Mouse (Mus musculus) layer of hippocampus, adult 2 months (tissue): ENCODE measurements around the gene Gm17577. TPM values are rescaled to one million over a fixed set of nuclear protein-coding genes. Genes with fewer than 3 reads are reported as not detected.
"Not testable (repeated sequence)": the region's sequence is repeated elsewhere in the genome, so short reads cannot be mapped to it uniquely, and the experiment has no call there.

Source experiments
- DNase-seq, 2 experiments: peaks; one replicate each; pipeline ENCODE4 v3.0.0; 2022; ENCODE audit warnings: low spot score in 2 of 2
- H3K27ac ChIP-seq: fragments of 200-600 bp; 2 replicates; pipeline ENCODE4 v1.8.1; 2022
- H3K4me3 ChIP-seq: fragments of 200-600 bp; 2 replicates; pipeline ENCODE4 v1.8.1; 2022; ENCODE audit warnings: mild to moderate bottlenecking
- long read RNA-seq, 2 experiments: library from polyadenylated mRNA; stranded (forward); transcript quantifications; one replicate each; pipeline ENCODE4 v2.0.0; 2021; ENCODE audit warnings: borderline mapping rate in 2 of 2
- total RNA-seq, 2 experiments: library from RNA; stranded (reverse); gene quantifications; 2 replicates each; pipeline ENCODE4 v1.2.3; 2021

Gm17577 gene
- not detected for total RNA-seq
- long read RNA-seq, experiment 1: 0 reads
- long read RNA-seq, experiment 2: 0 reads

DNA sequence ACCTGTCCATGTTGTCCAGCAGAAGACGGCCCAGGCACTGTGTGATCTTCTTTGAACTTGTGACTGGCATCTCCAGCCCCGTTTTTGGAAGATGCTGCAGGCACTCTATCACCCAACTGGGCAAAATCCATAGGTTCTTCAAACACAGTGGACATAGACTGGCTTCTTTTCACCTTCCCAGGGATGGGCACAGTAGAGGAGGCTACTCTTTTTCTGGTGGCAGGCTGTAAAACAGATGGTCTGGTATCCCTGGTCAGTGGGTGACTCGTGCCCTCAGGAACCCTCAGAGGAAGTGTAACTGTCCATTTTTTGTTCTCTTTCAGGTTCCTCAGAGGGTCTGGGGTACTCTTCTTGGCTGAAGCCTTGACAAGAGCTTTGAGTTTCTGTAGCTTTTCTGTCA is at the start of gene Gm17577:
Gene Gm17577, minus strand, starts transcription at position 101 of the 400 bp plus-strand sequence.
- H3K27ac ChIP-seq, H3K4me3 ChIP-seq, DNase-seq: not testable (repeated sequence)

DNA sequence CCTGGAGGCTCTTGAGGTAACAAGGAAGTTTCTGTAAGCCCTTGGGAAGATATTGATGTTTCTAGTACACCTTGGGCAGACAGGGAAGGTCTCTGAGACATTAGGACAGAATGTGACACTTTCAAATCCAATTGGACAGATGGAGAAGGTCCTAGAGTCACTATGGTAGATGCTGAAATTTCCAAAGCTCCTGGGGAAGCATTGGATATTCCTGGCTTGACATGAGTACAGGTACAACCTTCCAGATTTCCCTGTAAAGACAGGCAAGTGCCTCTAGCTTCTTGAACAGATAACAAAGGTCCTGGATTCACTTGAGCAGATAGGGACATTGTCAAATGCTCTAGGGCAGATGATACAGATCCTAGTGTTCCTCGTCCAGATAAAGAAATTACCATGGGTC is 24.3 kb downstream of the Gm17577 start, which contains the start of gene Srsx:
Gene Srsx, minus strand, starts transcription at position 101 of the 400 bp plus-strand sequence.
- not testable (repeated sequence) for H3K4me3 ChIP-seq, DNase-seq, H3K27ac ChIP-seq

Other genes with a start within 250 kb of the Gm17577 start
- not detected for gene Gm17521, start 217.2 kb downstream of the Gm17577 start, total RNA-seq
- 1 to 10 TPM; 4.5 to 4.7 TPM for gene Cldn34c1, start 143.4 kb downstream of the Gm17577 start, total RNA-seq
- gene Srsx, start 24.4 kb downstream of the Gm17577 start, total RNA-seq: not detected